Mouse (Mus musculus) midbrain, embryonic 12.5 days (tissue): ENCODE data around the gene Dmrtc1a. TPM values are rescaled to one million over a fixed set of nuclear protein-coding genes. Genes with fewer than 3 reads are reported as not detected.

Experiments
- polyA plus RNA-seq: library from polyadenylated mRNA; unstranded; fragments of >200 nt; fragmentation: Nextera tagmentation; extraction: Ambion mirVana; gene quantifications from 2 replicates; pipeline ENCODE4 v1.2.1, GENCODE M21; 2016

The Dmrtc1a gene
- polyA plus RNA-seq, 1 experiment from 2014 or later, result 1.0 TPM

Other genes with a start within 250 kb of the Dmrtc1a start
- gene Gm3880, start 221.7 kb downstream of the Dmrtc1a start, polyA plus RNA-seq, result not detected in 2 replicates
- not detected in 2 replicates for gene Gm9112, start 201.1 kb downstream of the Dmrtc1a start, polyA plus RNA-seq
- not detected in 2 replicates for gene Dmrtc1b, start 200.8 kb downstream of the Dmrtc1a start, polyA plus RNA-seq
- gene Dmrtc1c1, start 105.7 kb downstream of the Dmrtc1a start, polyA plus RNA-seq, result not detected in 2 replicates
- gene Dmrtc1c2, start 54.1 kb downstream of the Dmrtc1a start, polyA plus RNA-seq, result not detected in 2 replicates
- not detected in 2 replicates for gene 1700031F05Rik, start 40.7 kb downstream of the Dmrtc1a start, polyA plus RNA-seq
- gene 1700011M02Rik, start 218 bp upstream of the Dmrtc1a start, polyA plus RNA-seq, result not detected in 2 replicates
- not detected in 2 replicates for gene 1700018G05Rik, start 19.7 kb upstream of the Dmrtc1a start, polyA plus RNA-seq